Mouse (Mus musculus): ENCODE measurements around the gene Etnppl. TPM values are rescaled to one million over a fixed set of nuclear protein-coding genes. Genes with fewer than 3 reads are reported as not detected.

Etnppl gene
- 21.5 and 25.9 TPM in 2 replicates for polyA plus RNA-seq (2021; fragmentation: Nextera tagmentation)
- long read RNA-seq, experiment 1, full-length matches to known transcripts, result 9 of 13 reads
- long read RNA-seq, experiment 1, partial matches to known transcripts, result 2 of 13 reads
- long read RNA-seq, experiment 1, other reads (novel, unspliced or antisense), result 2 of 13 reads
- long read RNA-seq, experiment 2, full-length matches to known transcripts, result 102 of 140 reads
- long read RNA-seq, experiment 2, partial matches to known transcripts, result 28 of 140 reads
- long read RNA-seq, experiment 2, other reads (novel, unspliced or antisense), result 10 of 140 reads

DNA sequence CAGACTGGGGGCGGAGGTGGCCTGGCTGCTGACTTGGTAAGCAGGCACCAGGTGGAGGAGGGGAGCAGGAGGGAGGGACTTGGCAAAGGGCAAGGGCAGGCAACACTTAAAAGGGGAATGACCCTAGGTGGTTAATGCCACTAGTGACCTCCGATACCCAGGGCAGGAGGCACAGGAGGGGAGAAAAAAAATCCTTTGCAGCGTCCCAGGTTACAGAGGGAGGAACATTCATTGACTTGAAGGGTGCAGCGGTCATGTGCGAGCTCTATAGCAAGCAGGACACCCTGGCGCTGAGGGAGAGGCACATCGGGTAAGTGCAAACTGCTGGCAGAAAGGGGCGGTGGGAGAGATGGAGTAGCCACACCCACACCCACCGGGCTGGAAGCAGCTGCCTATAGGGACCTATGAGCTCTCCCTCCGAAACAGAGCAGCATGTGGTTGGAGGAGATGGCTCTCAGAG, at the start of gene Etnppl:
Etnppl (plus strand) TSS at position 10 of the 460 bp plus-strand sequence.

Other genes starting within 250 kb of the Etnppl start
- gene Ostc, start 92.0 kb downstream of the Etnppl start, polyA plus RNA-seq (2021; fragmentation: Nextera tagmentation), result 134 and 154 TPM in 2 replicates
- gene Rpl34, start 113.0 kb downstream of the Etnppl start, polyA plus RNA-seq (2021; fragmentation: Nextera tagmentation), result 824 and 846 TPM in 2 replicates